Mouse (Mus musculus) lung, postnatal 0 days (tissue): ENCODE measurements around the gene Nid1. TPM values are rescaled to one million over a fixed set of nuclear protein-coding genes. Genes with fewer than 3 reads are reported as not detected.

Experiments
- ATAC-seq: fragments of 200-750 bp; cut with Nextera tagmentation; 2 replicates; pipeline ENCODE4 v1.8.0; 2017; ENCODE audit warnings: moderate library complexity
- DNase-seq: peaks from one replicate; pipeline ENCODE4 v3.0.0-alpha.2; 2016; ENCODE audit warnings: low spot score
- H3K27ac ChIP-seq: fragments of 300-500 bp; sonication (generic); 2 replicates; pipeline ENCODE4 v1.5.1; 2014; ENCODE audit warnings: antibody characterized with exemption, mild to moderate bottlenecking, low read length, mixed read lengths
- H3K27me3 ChIP-seq: fragments of 300-500 bp; sonication (generic); replicated peaks from 2 replicates; pipeline ENCODE4 v1.6.1; 2014; ENCODE audit warnings: low read length, mixed read lengths; ENCODE audit not compliant: insufficient read depth
- H3K36me3 ChIP-seq: fragments of 300-500 bp; sonication (generic); 2 replicates; pipeline ENCODE4 v1.6.1; 2014; ENCODE audit warnings: low read length, mixed read lengths; ENCODE audit not compliant: insufficient read depth
- H3K4me1 ChIP-seq: fragments of 300-500 bp; sonication (generic); 2 replicates; pipeline ENCODE4 v1.6.1; 2014; ENCODE audit warnings: antibody characterized with exemption, low read depth, low read length, mixed read lengths; ENCODE audit not compliant: insufficient read depth
- H3K4me2 ChIP-seq: fragments of 300-500 bp; sonication (generic); replicated peaks from 2 replicates; pipeline ENCODE4 v1.6.1; 2014; ENCODE audit warnings: low read depth, mild to moderate bottlenecking, low read length, moderate library complexity, mixed read lengths
- H3K4me3 ChIP-seq: fragments of 300-500 bp; sonication (generic); 2 replicates; pipeline ENCODE4 v1.5.1; 2014; ENCODE audit warnings: low read depth, low read length
- H3K9ac ChIP-seq: fragments of 300-500 bp; sonication (generic); replicated peaks from 2 replicates; pipeline ENCODE4 v1.6.1; 2014; ENCODE audit warnings: low read depth, mild to moderate bottlenecking
- H3K9me3 ChIP-seq: fragments of 300-500 bp; sonication (generic); 2 replicates; pipeline ENCODE4 v1.6.1; 2016; ENCODE audit warnings: low read length, mixed read lengths
- CTCF ChIP-seq: IDR thresholded peaks from 2 replicates; pipeline ENCODE4 v1.5.1; 2016; ENCODE audit warnings: antibody characterized with exemption, mild to moderate bottlenecking
- EP300 ChIP-seq: IDR thresholded peaks from 2 replicates; pipeline ENCODE4 v1.6.1; 2016; ENCODE audit warnings: antibody characterized with exemption, mild to moderate bottlenecking, control low read depth
- WGBS: fragments of 180-500 bp; shearing (Covaris S2); extraction: QIAGEN DNeasy Blood & Tissue Kit; methylation state at CpG from one replicate; pipeline ENCODE4 v1.1.7; 2014; 5-methylcytosine and 5-hydroxymethylcytosine counted together
- polyA plus RNA-seq: library from polyadenylated mRNA; unstranded; fragments of >200 nt; fragmentation: Nextera tagmentation; extraction: Ambion mirVana; gene quantifications from 2 replicates; pipeline ENCODE4 v1.2.1, GENCODE M21; 2015

The Nid1 gene
- polyA plus RNA-seq, 1 experiment from 2014 or later = 87.5 TPM

GRCm38 (mm10) chr13:13529115-13529542 is 91.8 kb downstream of the Nid1 start:
- DNase-seq = peak; percentile 70
- TF ChIP-seq CTCF (no peak), EP300 (0 out of 2 replicates have a peak, but pooled peaks have one; percentile 18)
- 43% methylated on average over 11 of the region's 11 CpGs for WGBS

GRCm38 (mm10) chr13:13530913-13531312 is 93.6 kb downstream of the Nid1 start:
- Histone ChIP-seq H3K9me3 (no peaks in the 10 kb centered on the region), H3K9ac (no peak overlapping the region), H3K36me3 (no peaks in the 10 kb centered on the region), H3K4me3 (no peak overlapping the region), H3K4me1 (no peaks in the 10 kb centered on the region), H3K4me2 (no peak overlapping the region), H3K27ac (no peak overlapping the region), H3K27me3 (no peaks in the 10 kb centered on the region)
- TF ChIP-seq EP300 (no peak), CTCF (no peak)
- ATAC-seq = no peak
- WGBS = 73% methylated on average over 4 of the region's 4 CpGs
- no peak for DNase-seq

More at GRCm38 (mm10) chr13:13529115-13529542, 91.8 kb downstream of the Nid1 start:
- H3K27me3 ChIP-seq = no peaks in the 10 kb centered on the region
- no peak overlapping the region for H3K4me3 ChIP-seq
- no peaks in the 10 kb centered on the region for H3K9me3 ChIP-seq
- no peak overlapping the region for H3K9ac ChIP-seq
- no peak overlapping the region for H3K4me2 ChIP-seq
- no peaks in the 10 kb centered on the region for H3K36me3 ChIP-seq
- peak; percentile 72 for ATAC-seq
- H3K4me1 ChIP-seq = peaks cover 4% of the 10 kb centered on the region; the same call in 1 of the 2 replicates
- H3K27ac ChIP-seq = no peak overlapping the region; the same call in 1 of the 2 replicates

GRCm38 (mm10) chr13:13531923-13532322 is 94.6 kb downstream of the Nid1 start:
- TF ChIP-seq EP300 (no peak), CTCF (no peak)
- H3K4me1 ChIP-seq = no peaks in the 10 kb centered on the region
- H3K36me3 ChIP-seq = no peaks in the 10 kb centered on the region
- no peak for ATAC-seq
- no peaks in the 10 kb centered on the region for H3K27me3 ChIP-seq
- H3K27ac ChIP-seq = no peak overlapping the region
- no peak for DNase-seq
- no peak overlapping the region for H3K9ac ChIP-seq
- no peak overlapping the region for H3K4me3 ChIP-seq
- 79% methylated on average over 7 of the region's 7 CpGs for WGBS
- no peaks in the 10 kb centered on the region for H3K9me3 ChIP-seq
- no peak overlapping the region for H3K4me2 ChIP-seq

- TF ChIP-seq CTCF (no peak), EP300 (no peak)
- Histone ChIP-seq H3K9ac (no peak overlapping the region), H3K27ac (no peak overlapping the region), H3K27me3 (no peaks in the 10 kb centered on the region), H3K4me1 (no peaks in the 10 kb centered on the region), H3K4me3 (no peak overlapping the region), H3K4me2 (no peak overlapping the region), H3K9me3 (no peaks in the 10 kb centered on the region), H3K36me3 (no peaks in the 10 kb centered on the region)
- no peak for DNase-seq
- no peak for ATAC-seq
- WGBS = 78% methylated on average over 2 of the region's 2 CpGs
Measured at GRCm38 (mm10) chr13:13536555-13536954, 99.2 kb downstream of the Nid1 start.

GRCm38 (mm10) chr13:13537272-13538015 is 100.1 kb downstream of the Nid1 start:
- Histone ChIP-seq H3K4me2 (no peak overlapping the region), H3K27me3 (no peaks in the 10 kb centered on the region), H3K27ac (no peak overlapping the region), H3K4me1 (no peaks in the 10 kb centered on the region), H3K36me3 (no peaks in the 10 kb centered on the region), H3K9ac (no peak overlapping the region), H3K4me3 (no peak overlapping the region), H3K9me3 (no peaks in the 10 kb centered on the region)
- DNase-seq (no peak), ATAC-seq (peak; percentile 34)
- TF ChIP-seq EP300 (no peak), CTCF (no peak)
- WGBS = 58% methylated on average over 2 of the region's 2 CpGs

- no peak overlapping the region for H3K4me2 ChIP-seq
- 9% methylated on average over 4 of the region's 4 CpGs for WGBS
- peak overlapping the region; percentile 34 for H3K27ac ChIP-seq
- no peaks in the 10 kb centered on the region for H3K36me3 ChIP-seq
- ATAC-seq (peak; percentile 94), DNase-seq (peak; percentile 83)
- TF ChIP-seq CTCF (no peak), EP300 (peak; percentile 89)
- no peak overlapping the region for H3K4me3 ChIP-seq
- H3K4me1 ChIP-seq = no peaks in the 10 kb centered on the region
- H3K27me3 ChIP-seq = no peaks in the 10 kb centered on the region
- no peak overlapping the region for H3K9ac ChIP-seq
- no peaks in the 10 kb centered on the region for H3K9me3 ChIP-seq
Measured at GRCm38 (mm10) chr13:13538585-13539300, 101.4 kb downstream of the Nid1 start.
